Mouse (Mus musculus): Measurements from ENCODE around the gene Gm20425.

The Gm20425 gene

DNA sequence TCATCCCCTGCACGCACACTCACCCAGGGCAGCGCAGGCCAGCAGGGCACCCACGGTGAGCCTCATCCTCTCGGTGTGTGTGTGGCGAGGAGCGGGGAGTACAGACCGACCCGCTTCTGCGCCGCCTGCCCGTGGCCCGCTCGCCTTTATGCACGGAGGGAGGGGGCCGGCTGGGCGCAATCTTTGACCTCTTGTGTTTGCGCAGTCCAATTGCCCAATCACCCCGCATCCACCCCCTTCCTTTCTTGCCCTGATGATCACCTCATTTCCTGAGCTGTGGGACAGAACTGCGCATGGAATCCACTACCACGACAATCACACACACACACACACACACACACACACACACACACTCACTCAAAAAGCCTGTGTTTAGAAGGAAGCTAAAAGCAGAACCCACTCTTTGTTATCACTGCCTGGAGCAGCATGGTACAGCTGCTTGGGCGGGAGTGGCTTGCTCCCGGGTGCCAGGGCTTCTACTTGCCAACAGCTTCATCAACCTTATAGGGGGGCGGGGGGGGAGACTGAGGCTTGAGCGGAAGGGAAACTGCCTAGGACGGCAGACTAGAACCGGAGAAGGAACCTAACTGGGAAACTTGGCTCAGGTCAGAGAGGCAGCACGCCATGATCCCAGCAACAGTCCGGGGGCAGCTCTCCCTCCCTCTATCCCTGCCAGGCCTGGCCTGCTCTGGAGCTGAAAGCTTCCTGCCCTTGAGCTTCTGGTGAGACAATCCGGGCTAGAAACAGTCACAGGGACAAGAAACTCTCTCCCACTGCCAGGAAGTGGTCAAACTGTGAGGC lies at the start of gene Gm20425, which contains the start of gene Trf:
Gene Gm20425 (minus strand): TSS at position 157 of the 801 bp plus-strand sequence.
Gene Trf (minus strand): TSS at position 294 of the 801 bp plus-strand sequence.
- DNase-seq (ENCODE audit: low read depth): no peak

DNA sequence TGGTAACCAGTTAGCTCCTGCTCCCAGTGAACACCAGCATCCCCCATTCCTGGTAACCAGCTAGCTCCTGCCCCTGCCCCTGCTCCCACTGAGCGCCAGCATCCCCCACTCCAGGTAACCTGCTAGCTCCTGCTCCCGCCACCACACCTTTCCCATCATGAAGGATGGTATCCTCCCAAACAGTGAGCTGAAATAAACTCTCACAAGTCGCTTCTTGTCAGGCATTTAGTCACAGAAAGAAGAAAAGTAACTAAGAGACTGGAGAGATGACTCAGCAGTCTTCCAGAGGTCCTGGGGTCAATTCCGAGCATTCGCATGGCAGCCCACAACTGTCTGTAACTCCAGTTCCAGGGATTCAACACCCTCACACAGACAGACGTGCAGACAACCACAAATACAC lies 46.8 kb upstream of the Gm20425 start:
- no peak for DNase-seq (ENCODE audit: low read depth)

- no peak for DNase-seq (ENCODE audit: low read depth)
Observed at GRCm38 (mm10) chr9:103275676-103276075, 45.6 kb upstream of the Gm20425 start.

- DNase-seq (ENCODE audit: low read depth): no peak
Observed at GRCm38 (mm10) chr9:103274819-103275218, 44.7 kb upstream of the Gm20425 start.

GRCm38 (mm10) chr9:103271104-103271503 lies 41.0 kb upstream of the Gm20425 start:
- DNase-seq (ENCODE audit: low read depth): no peak

DNA sequence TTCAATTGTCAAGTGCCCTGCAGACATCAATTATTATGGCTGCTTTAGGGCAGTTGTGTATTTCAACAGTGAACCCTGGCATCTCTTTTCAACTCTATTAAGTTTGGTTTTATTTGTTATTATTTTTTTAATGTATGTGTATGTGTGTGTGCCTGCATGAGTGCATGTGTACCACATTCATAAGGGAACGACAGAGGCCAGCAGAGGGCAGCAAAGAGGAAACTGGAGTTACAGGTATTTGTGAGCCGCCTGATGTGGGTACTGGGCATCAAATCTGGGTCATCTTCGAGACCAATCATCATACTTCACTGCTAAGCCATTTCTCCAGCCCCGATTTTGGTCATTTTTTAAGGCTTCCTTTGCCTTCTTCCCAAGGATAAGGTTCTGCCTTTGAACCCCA lies 35.7 kb upstream of the Gm20425 start:
- DNase-seq (ENCODE audit: low read depth): no peak

DNA sequence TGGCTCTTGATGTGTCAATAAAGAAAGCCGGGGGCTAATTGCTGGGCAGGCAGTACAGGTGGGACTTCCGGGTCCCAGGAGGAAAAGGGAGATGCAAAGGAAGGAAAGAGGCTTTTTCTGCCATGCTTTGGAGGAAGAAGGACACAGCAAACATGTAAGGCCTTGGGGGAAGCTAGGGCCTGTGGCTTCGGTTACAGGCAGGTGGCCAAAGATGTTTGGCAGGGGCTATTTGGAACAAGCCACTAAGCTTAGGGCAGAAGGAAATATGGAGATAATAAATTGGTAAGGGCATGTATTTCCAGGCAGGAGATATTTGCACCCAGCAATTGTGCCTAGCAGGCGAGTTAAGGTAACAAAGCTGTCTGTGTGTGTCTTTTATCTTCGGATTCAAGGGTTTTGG lies 22.8 kb upstream of the Gm20425 start:
- DNase-seq (ENCODE audit: low read depth): no peak

GRCm38 (mm10) chr9:103248618-103249017 lies 18.5 kb upstream of the Gm20425 start:
- DNase-seq (ENCODE audit: low read depth): no peak

DNA sequence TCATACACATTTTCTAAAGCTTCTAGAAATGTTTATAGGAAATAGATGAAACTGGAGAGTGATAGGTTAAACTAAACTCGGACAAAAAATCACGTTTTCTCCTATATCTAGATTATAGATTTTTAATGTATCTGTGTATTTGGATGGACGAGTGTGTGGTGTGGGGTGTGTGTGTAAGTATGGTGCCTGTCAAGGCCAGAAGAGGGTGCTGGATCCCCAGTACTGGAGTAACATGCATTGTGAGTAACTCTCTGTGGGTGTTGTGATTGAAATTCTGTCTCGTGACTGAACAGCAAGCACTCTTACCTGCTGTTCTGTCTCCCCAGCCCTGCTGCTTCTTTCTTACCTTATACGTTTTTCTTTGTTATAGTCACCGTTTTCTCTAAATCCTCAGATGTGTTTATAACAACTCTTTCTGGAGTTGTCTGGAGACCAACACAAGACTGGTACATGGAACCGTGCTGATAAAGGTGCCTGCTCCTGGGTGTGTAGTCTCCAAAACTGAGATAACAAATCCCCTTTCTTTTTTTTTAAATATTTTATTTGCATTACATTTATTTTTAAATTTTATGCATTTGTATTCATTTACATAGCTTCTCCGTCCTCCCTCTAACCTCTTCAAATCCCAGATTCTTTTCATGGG lies 16.5 kb upstream of the Gm20425 start:
- DNase-seq (ENCODE audit: low read depth): no peak

DNA sequence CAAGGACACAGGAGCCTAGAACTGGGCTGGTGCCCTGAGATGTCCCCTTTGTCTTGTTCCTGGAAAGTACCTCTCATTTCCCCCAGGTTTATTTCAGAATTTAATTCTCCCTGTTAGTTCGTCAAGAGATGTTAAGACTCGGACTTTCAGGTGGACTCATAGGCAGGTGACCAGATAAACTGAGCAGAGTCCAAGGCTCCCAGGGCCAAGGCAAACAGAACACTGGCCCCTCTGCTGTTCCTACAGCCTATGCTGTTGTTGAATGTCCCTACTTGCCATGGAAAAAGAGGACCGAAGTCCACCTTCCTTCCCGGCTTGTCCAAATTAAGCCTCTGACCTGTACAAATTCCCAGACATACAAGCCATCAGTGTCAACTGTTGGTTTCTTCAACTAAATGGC lies 13.5 kb upstream of the Gm20425 start:
- DNase-seq (ENCODE audit: low read depth): no peak

GRCm38 (mm10) chr9:103241206-103241605 lies 11.1 kb upstream of the Gm20425 start:
- DNase-seq (ENCODE audit: low read depth): no peak

GRCm38 (mm10) chr9:103239471-103239870 lies 9.4 kb upstream of the Gm20425 start:
- no peak for DNase-seq (ENCODE audit: low read depth)

- no peak for DNase-seq (ENCODE audit: low read depth)
Observed at GRCm38 (mm10) chr9:103234565-103235165, 4.6 kb upstream of the Gm20425 start.

DNA sequence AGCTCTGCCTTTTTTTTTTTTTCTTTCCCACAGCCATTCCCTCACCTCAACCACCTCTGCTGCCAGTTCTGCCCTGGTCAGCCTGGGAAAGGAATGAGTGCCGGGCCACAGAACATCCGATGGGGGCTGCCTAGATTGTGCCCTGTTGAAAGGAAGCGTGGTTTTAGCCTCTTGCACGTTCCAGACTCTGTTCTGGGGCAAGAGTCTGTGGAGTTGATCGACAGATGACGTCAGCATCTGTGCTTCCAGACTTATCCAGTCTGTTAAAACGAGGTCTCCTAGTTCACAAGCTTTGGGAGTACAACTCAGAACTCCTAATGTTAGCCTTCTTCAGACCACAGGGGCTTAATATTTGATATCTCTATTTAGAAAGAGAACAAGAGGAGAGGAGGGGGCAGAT lies 4.0 kb upstream of the Gm20425 start:
- peak; percentile 35 for DNase-seq (ENCODE audit: low read depth)

DNA sequence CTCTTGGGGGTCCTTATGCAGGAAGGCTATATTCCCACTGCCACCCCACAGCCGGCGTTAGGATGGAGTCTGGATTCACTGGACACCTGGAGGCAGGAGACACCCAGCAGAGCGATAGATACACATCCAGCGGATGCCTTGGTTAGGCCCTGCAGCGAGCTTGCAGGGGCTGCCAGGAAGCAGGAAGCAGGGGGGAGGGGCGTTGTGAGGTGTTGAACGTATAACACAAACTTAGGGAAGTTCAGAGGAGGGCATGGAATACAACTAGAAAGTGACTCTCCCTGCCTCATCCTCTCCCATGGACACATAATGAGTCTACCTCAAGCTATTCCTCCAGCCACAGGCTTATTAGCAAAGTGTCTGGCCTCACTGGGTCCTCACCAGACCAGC lies 2.9 kb upstream of the Gm20425 start:
- no peak for DNase-seq (ENCODE audit: low read depth)

DNA sequence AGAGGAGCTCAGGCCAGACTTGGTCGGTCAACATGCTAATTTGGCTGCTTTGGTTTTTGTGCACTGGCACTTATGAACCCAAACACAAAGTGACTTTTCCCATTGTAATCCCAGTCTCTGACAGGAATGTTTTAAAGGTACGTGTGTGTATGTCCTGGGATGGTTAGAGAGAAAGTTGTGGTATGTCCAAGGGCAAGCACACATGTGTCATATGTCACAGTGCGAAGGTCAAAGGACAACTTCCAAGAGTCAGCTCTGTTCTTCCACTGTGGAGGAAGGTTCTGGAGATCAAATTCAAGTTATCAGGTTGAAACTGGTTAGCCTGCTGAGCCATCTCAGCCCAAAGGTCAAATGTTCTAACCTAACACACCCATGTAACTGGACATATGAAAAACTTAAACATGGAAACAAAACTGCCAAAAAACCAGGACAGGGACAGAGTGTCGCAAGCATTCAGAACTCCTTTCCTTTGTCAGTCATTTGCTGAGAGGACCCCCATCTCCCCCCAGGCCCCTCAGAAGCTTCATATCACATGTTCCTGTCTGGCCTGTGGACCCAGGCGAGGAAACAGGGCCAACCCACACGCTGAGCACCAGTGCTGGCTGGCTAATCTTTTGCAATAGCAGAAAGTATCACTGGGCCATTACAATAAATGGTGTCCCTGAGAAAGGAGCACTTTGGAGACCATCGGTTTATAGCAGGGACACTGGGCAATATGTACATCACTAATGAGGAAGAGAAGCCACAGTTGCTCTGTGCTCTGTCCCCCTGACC lies 2.3 kb upstream of the Gm20425 start:
- no peak for DNase-seq (ENCODE audit: low read depth)

DNA sequence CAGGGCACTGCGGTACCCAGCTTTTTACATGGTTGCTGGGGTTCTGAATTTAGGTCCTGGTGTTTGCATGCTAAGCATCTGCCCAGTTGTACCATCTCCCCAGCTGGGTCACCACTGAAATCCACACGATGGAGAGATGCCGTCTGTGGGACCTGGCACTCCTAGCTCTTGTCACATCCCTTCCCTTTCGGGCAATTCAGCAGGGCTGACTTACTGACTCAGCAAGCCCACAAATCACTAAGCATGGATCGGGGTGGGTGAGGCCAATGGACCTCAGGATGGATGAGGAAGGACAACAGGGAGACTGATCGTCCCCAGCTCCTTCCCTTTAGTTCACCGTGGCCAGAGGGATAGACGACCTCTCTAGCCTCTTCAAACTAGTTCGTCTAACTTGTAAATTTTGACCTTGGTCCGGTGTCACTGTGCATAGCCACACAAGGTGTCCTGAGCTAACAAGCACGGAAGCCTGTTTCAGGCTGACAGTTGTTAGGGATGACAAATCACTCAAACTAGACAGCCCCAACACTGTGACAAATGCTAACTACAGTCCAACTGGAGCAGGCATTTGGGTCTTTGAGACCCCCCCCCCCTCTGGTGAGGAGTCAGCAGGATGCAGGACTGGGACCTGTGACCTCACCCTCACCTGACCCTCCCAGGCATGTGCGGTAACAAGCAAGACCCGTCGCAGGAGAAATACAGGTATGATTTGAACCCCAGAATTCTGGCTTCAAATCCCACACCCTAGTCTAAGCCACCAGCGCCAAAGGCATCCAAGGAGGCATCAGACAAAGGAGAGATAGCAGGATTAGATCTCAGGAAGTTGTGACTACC lies 855 bp downstream of the Gm20425 start:
- DNase-seq (ENCODE audit: low read depth): no peak

DNA sequence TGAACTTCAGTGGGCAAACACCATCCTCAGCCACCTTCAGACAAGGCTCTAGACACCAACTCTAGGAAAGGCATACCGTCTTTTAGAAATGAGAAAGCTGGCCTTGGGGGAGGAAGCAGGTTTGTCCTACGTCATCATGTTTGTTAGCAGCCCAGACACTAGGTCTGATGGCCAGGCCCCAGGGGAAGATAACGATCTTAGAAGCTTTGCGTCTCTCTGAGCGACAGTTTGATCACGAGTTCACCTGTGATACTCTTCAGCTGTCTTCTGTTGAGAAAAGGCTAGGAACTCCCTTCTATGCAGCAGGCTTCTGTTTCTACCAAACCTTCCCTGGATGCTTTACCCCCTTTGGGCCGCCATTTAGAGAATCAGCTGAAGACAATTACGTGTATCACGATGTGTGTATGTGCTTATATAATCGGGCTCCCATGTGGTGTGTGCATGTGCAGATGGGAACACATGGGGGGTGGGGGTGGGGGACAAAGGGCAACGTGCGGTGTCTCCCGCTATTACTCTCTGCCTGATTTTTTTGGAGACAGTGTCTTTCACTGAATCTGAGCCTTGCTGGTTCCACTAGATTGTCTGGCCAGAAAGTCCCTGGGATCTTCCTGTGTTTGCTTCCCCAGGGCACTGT lies 1.6 kb downstream of the Gm20425 start:
- no peak for DNase-seq (ENCODE audit: low read depth)

- DNase-seq (ENCODE audit: low read depth): no peak
Observed at GRCm38 (mm10) chr9:103227760-103228159, 2.3 kb downstream of the Gm20425 start.

GRCm38 (mm10) chr9:103226806-103227205 lies 3.3 kb downstream of the Gm20425 start:
- no peak for DNase-seq (ENCODE audit: low read depth)

- peak; percentile 47 for DNase-seq (ENCODE audit: low read depth)
Observed at GRCm38 (mm10) chr9:103225464-103225863, 4.6 kb downstream of the Gm20425 start.
